Mouse (Mus musculus) ES-Bruce4 (cell line): ENCODE measurements around the gene Slc13a1. TPM values are rescaled to one million over a fixed set of nuclear protein-coding genes. Genes with fewer than 3 reads are reported as not detected.

ENCODE experiments used
- H3K27ac ChIP-seq: 2 replicates; pipeline ENCODE4 v1.5.1; 2012; ENCODE audit warnings: low read length, inconsistent platforms; ENCODE audit not compliant: insufficient read depth
- H3K27me3 ChIP-seq: 2 replicates; pipeline ENCODE4 v1.6.1; 2012; ENCODE audit warnings: mild to moderate bottlenecking, low read length, inconsistent platforms; ENCODE audit not compliant: control insufficient read depth, poor library complexity, insufficient read depth, severe bottlenecking
- H3K36me3 ChIP-seq: 2 replicates; pipeline ENCODE4 v1.6.1; 2012; ENCODE audit warnings: inconsistent platforms, mild to moderate bottlenecking, low read length, moderate library complexity; ENCODE audit not compliant: control insufficient read depth, poor library complexity, insufficient read depth, severe bottlenecking
- H3K4me1 ChIP-seq: one replicate; pipeline ENCODE4 v1.8.1; 2011; ENCODE audit warnings: low read length; ENCODE audit not compliant: control insufficient read depth, insufficient read depth
- H3K4me3 ChIP-seq: 2 replicates; pipeline ENCODE4 v1.5.1; 2011; ENCODE audit warnings: low read depth, mild to moderate bottlenecking, low read length
- H3K9ac ChIP-seq: 2 replicates; pipeline ENCODE4 v1.6.1; 2012; ENCODE audit warnings: low read depth, mild to moderate bottlenecking, inconsistent platforms; ENCODE audit not compliant: poor library complexity, severe bottlenecking
- H3K9me3 ChIP-seq: replicated peaks from 2 replicates; pipeline ENCODE4 v1.6.1; 2012; ENCODE audit warnings: mild to moderate bottlenecking, low read length, inconsistent platforms; ENCODE audit not compliant: control insufficient read depth, poor library complexity, insufficient read depth, severe bottlenecking
- CTCF ChIP-seq: IDR thresholded peaks from one replicate; pipeline ENCODE4 v1.8.1; 2011; ENCODE audit warnings: low read depth, low read length
- EP300 ChIP-seq: IDR thresholded peaks from 2 replicates; pipeline ENCODE4 v1.6.1; 2011; ENCODE audit warnings: low read depth, low read length; ENCODE audit not compliant: insufficient read depth
- POLR2A ChIP-seq: IDR thresholded peaks from one replicate; pipeline ENCODE4 v1.8.1; 2011; ENCODE audit warnings: low read length; ENCODE audit not compliant: insufficient read depth
- polyA plus RNA-seq: library from polyadenylated mRNA; stranded (reverse); fragments of >200 nt; gene quantifications from 2 replicates; pipeline ENCODE4 v1.2.4, GENCODE M21; 2011; ENCODE audit warnings: low read depth; ENCODE audit not compliant: missing spikeins, insufficient read depth, insufficient read length

Slc13a1 gene
- polyA plus RNA-seq, 1 experiment = not detected

DNA sequence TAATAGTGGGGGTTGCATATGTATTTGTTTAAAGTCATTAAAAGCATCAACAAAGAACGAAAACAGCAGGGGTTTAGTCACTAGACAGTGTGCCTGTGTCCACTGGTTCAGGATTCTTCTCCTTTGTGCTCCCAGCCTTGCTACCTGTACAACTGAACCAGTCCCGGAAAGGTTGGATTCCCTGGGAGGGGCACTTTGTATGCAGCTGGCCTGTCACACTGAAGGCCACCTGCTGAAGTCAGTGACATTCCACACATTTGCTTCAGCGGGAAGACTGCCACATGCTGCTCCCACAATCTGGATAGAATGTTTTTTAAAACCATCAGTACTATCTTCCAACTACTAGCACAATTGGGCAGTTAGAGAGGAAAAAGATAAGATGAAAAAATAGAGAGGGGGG lies 61.7 kb downstream of the Slc13a1 start:
- no peaks in the 10 kb centered on the region for H3K9me3 ChIP-seq
- H3K4me3 ChIP-seq = no peak overlapping the region
- no peaks in the 10 kb centered on the region for H3K4me1 ChIP-seq
- TF ChIP-seq CTCF = no peak
- TF ChIP-seq EP300 = no peak
- no peak for TF ChIP-seq POLR2A
- H3K36me3 ChIP-seq = no peaks in the 10 kb centered on the region
- no peak overlapping the region for H3K27ac ChIP-seq
- H3K9ac ChIP-seq = no peak overlapping the region
- no peaks in the 10 kb centered on the region for H3K27me3 ChIP-seq

DNA sequence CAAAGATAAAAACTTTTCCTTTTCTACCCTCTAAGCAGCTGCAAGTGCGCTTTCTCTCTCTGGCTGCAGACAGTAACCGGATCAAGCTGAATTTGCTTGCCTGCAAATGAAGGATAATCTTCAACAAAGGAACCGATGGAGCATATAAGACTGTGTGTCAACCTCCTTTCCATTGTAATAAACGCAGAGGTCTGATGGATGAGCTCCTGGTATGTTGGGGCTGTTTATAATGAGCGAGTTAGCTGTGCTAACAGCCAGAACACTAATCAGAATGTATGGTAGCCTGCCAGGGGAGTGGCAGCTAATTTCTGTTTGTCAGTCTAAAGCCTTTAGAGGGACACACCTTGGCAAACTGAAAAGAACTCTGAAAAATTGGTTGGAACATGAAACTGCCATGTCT lies 62.2 kb downstream of the Slc13a1 start:
- Histone ChIP-seq H3K4me3 (no peak overlapping the region), H3K9me3 (no peaks in the 10 kb centered on the region), H3K9ac (no peak overlapping the region), H3K27me3 (no peaks in the 10 kb centered on the region), H3K27ac (no peak overlapping the region), H3K36me3 (no peaks in the 10 kb centered on the region), H3K4me1 (no peaks in the 10 kb centered on the region)
- TF ChIP-seq CTCF (no peak), EP300 (no peak), POLR2A (no peak)

DNA sequence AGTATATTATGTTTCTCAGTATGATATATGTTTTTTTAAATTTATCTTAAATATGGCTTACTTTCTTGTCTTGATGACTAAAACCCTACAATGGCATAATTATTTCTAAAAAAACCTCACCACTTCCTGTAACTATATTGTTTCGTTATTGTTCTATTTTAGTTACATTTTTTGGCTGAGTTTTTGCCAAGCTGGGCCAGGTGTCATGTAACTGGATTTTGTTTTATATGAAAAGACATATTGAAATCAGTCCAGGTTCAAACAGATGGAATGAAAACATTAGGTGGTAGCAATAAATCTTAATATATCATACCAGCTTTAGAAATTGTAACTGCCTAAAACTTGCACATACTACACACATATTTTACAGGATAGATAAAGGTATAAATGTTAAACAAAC lies 66.6 kb downstream of the Slc13a1 start:
- no peak for TF ChIP-seq POLR2A
- no peak for TF ChIP-seq CTCF
- TF ChIP-seq EP300 = no peak
- Histone ChIP-seq H3K36me3 (no peaks in the 10 kb centered on the region), H3K9ac (no peak overlapping the region), H3K9me3 (no peaks in the 10 kb centered on the region), H3K27ac (no peak overlapping the region), H3K4me3 (no peak overlapping the region), H3K27me3 (no peaks in the 10 kb centered on the region), H3K4me1 (no peaks in the 10 kb centered on the region)

DNA sequence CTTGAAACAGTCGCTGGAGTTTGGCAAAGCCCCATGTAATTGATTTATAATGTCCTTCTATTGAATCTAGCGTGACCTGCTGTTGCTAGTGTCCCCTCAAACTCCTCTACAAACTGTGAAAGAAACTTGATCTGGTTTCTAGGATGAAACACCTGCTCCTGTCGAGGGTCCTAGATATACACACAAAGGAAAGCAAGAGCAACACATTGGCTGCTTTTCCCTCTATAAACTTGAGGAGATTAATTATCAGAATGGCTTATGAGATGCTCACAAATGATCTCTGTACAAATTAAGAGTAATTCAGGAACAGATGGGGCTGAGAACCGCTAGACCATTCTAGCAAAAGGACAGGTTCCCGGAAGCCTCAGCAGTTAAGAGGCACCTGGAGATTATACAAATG lies 67.2 kb downstream of the Slc13a1 start:
- H3K27ac ChIP-seq = no peak overlapping the region
- TF ChIP-seq POLR2A (no peak), CTCF (no peak), EP300 (no peak)

DNA sequence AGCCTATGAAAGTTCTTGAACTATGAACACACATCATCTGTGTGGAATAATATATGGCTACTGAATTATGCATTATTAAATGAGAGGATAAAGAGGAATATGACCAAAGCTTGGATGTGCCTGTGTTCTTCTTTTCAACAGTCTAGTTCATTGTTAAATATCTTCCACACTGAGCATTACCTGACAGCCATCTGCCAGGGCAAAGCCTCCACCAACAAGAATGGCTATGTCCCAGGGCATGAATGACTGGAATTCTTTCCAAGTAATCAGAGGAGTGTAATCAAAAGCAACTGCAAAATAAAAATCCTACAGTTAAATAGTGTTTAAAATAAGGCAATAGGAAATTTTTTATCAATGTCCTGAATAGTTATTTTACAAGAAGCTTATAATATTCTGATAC lies 70.5 kb downstream of the Slc13a1 start:
- Histone ChIP-seq H3K27ac (no peak overlapping the region), H3K4me3 (no peak overlapping the region), H3K27me3 (no peaks in the 10 kb centered on the region), H3K9me3 (no peaks in the 10 kb centered on the region), H3K36me3 (no peaks in the 10 kb centered on the region), H3K4me1 (no peaks in the 10 kb centered on the region), H3K9ac (no peak overlapping the region)
- no peak for TF ChIP-seq POLR2A
- TF ChIP-seq CTCF = no peak
- no peak for TF ChIP-seq EP300

More for the DNA sequence above, 67.2 kb downstream of the Slc13a1 start:
- Histone ChIP-seq H3K27me3 (no peaks in the 10 kb centered on the region), H3K4me3 (no peak overlapping the region), H3K36me3 (no peaks in the 10 kb centered on the region), H3K4me1 (no peaks in the 10 kb centered on the region), H3K9ac (no peak overlapping the region), H3K9me3 (no peaks in the 10 kb centered on the region)

DNA sequence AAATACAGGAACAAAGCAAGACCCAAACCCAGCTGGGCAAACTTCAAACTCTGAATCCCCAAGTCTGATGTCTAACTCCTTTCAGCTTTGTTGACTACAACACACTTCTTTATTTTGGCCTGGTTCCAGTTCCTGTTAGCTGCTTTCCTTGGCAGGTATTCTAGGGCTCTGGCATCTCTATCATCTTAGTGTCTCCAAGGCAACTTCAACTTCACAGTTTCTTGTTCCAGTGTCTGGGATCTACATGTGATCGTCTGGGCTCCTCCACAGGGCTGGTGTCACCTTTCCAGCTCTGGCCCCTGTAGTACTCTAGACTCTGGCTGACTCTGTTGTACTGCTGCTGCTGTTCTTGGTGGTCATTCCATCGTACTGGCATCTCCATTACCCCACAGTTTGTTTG lies 91.8 kb downstream of the Slc13a1 start:
- Histone ChIP-seq H3K9me3 (no peaks in the 10 kb centered on the region), H3K4me1 (no peaks in the 10 kb centered on the region), H3K27me3 (no peaks in the 10 kb centered on the region), H3K36me3 (no peaks in the 10 kb centered on the region), H3K27ac (no peak overlapping the region), H3K4me3 (no peak overlapping the region), H3K9ac (no peak overlapping the region)
- TF ChIP-seq POLR2A = no peak
- TF ChIP-seq EP300 = no peak
- TF ChIP-seq CTCF = no peak
